Mouse (Mus musculus) splenic B cell, adult 2 months (primary cell): ENCODE results near the gene Paxx.
"Not testable (repeated sequence)": the region's sequence is repeated elsewhere in the genome, so short reads cannot be mapped to it uniquely, and the experiment has no call there.

Source experiments
- DNase-seq: peaks from one replicate; pipeline ENCODE4 v3.0.0-alpha.2; 2011; ENCODE audit warnings: low read depth, low spot score
- H3K27me3 ChIP-seq: 2 replicates; pipeline ENCODE4 v1.6.1; 2012; ENCODE audit warnings: mild to moderate bottlenecking, low read length, moderate library complexity, mixed read lengths; ENCODE audit not compliant: control insufficient read depth, poor library complexity, insufficient read depth, severe bottlenecking
- H3K36me3 ChIP-seq: 2 replicates; pipeline ENCODE4 v1.6.1; 2012; ENCODE audit warnings: mild to moderate bottlenecking, low read length, moderate library complexity, mixed read lengths; ENCODE audit not compliant: control insufficient read depth, poor library complexity, insufficient read depth, severe bottlenecking

Paxx gene

GRCm38 (mm10) chr2:25422587-25423410 lies 38.1 kb downstream of the Paxx start, which contains the start of gene Fut7:
Gene Fut7 (plus strand): TSS chr2:25423267.
- Histone ChIP-seq H3K27me3 (no peaks in the 10 kb centered on the region), H3K36me3 (no peaks in the 10 kb centered on the region)
- peak; percentile 28 for DNase-seq

- Histone ChIP-seq H3K27me3 (no peaks in the 10 kb centered on the region), H3K36me3 (no peaks in the 10 kb centered on the region)
- DNase-seq = peak; percentile 76
Measured at GRCm38 (mm10) chr2:25421896-25422295, 39.0 kb downstream of the Paxx start.

- no peaks in the 10 kb centered on the region for H3K27me3 ChIP-seq
- H3K36me3 ChIP-seq = no peaks in the 10 kb centered on the region
- DNase-seq = no peak
Measured at GRCm38 (mm10) chr2:25417426-25417825, 43.5 kb downstream of the Paxx start.

GRCm38 (mm10) chr2:25413436-25413835 lies 47.5 kb downstream of the Paxx start:
- DNase-seq, H3K27me3 ChIP-seq: not testable (repeated sequence)

GRCm38 (mm10) chr2:25408908-25409307 lies 52.0 kb downstream of the Paxx start:
- no peak for DNase-seq
- no peaks in the 10 kb centered on the region for H3K27me3 ChIP-seq

More at GRCm38 (mm10) chr2:25413436-25413835, 47.5 kb downstream of the Paxx start:
- H3K36me3 ChIP-seq = not testable (repeated sequence)

More at GRCm38 (mm10) chr2:25408908-25409307, 52.0 kb downstream of the Paxx start:
- no peaks in the 10 kb centered on the region for H3K36me3 ChIP-seq
